Mouse (Mus musculus) CH12.LX (cell line): Measurements from ENCODE around the gene Inha.

Experiments
- CTCF ChIP-seq, 2 experiments: IDR thresholded peaks in 1 of 2; conservative IDR thresholded peaks in 1 of 2; 2 replicates each; pipeline ENCODE4 v1.5.1; 2011 to 2012; ENCODE audit warnings: low read depth in 2 of 2, low read length in 2 of 2, improper control_type of control experiment in 1 of 2, inconsistent platforms in 1 of 2, mild to moderate bottlenecking in 1 of 2, moderate library complexity in 1 of 2
- EP300 ChIP-seq: IDR thresholded peaks from 2 replicates; pipeline ENCODE4 v1.6.1; 2011; ENCODE audit warnings: low read length, improper control_type of control experiment
- MEF2A ChIP-seq: IDR thresholded peaks from 2 replicates; pipeline ENCODE4 v1.6.1; 2014; ENCODE audit warnings: low read depth, mild to moderate bottlenecking, inconsistent platforms, low read length, improper control_type of control experiment, borderline replicate concordance
- POLR2A ChIP-seq: IDR thresholded peaks from 2 replicates; pipeline ENCODE4 v1.6.1; 2011; ENCODE audit warnings: low read depth, mild to moderate bottlenecking, improper control_type of control experiment, low read length
- RAD21 ChIP-seq: IDR thresholded peaks from 2 replicates; pipeline ENCODE4 v1.6.1; 2011; ENCODE audit warnings: low read depth, mild to moderate bottlenecking, low read length, improper control_type of control experiment, moderate library complexity
- TCF12 ChIP-seq: IDR thresholded peaks from 2 replicates; pipeline ENCODE4 v1.6.1; 2014; ENCODE audit warnings: low read depth, mild to moderate bottlenecking, inconsistent platforms, low read length, improper control_type of control experiment
- USF1 ChIP-seq: IDR thresholded peaks from 2 replicates; pipeline ENCODE4 v1.6.1; 2014; ENCODE audit warnings: low read depth, mild to moderate bottlenecking, inconsistent platforms, low read length, improper control_type of control experiment

DNA sequence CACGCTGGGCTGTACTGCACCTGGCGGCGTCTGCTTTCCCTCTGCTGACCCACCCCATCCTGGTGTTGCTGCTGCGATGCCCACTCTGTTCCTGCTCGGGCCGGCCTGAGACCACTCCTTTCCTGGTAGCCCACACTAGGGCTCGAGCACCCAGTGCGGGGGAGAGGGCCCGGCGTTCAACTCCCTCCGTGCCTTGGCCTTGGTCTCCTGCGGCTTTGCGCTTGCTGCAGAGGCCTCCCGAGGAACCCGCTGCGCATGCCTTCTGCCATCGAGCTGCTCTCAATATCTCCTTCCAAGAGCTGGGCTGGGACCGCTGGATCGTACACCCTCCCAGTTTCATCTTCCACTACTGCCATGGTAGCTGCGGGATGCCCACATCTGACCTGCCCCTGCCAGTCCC, 2.7 kb downstream of the Inha start:
- TF ChIP-seq TCF12 = no peak
- no peak for TF ChIP-seq CTCF (conservative IDR thresholded peaks at IDR 0.05 in 1 of 2, IDR thresholded peaks at IDR 0.05 in 1 of 2; ENCODE audit: low read depth in 2 of 2, low read length in 2 of 2)
- no peak for TF ChIP-seq POLR2A
- TF ChIP-seq USF1 = no peak
- no peak for TF ChIP-seq MEF2A
- TF ChIP-seq RAD21 = no peak
- no peak for TF ChIP-seq EP300
